Mouse (Mus musculus) lung, embryonic 16.5 days (tissue): ENCODE measurements around the gene Acsl3. TPM values are rescaled to one million over a fixed set of nuclear protein-coding genes. Genes with fewer than 3 reads are reported as not detected.

Source experiments
- ATAC-seq: fragments of 200-750 bp; cut with Nextera tagmentation; 2 replicates; pipeline ENCODE4 v1.8.0; 2017; ENCODE audit warnings: low read depth, mild to moderate bottlenecking, moderate library complexity
- H3K27ac ChIP-seq: fragments of 300-500 bp; sonication (generic); 2 replicates; pipeline ENCODE4 v1.5.1; 2014; ENCODE audit warnings: mild to moderate bottlenecking, control low read depth, low read length
- H3K27me3 ChIP-seq: fragments of 300-500 bp; sonication (generic); 2 replicates; pipeline ENCODE4 v1.6.1; 2014; ENCODE audit warnings: low read depth, low read length, mixed read lengths; ENCODE audit not compliant: control insufficient read depth, insufficient read depth
- H3K36me3 ChIP-seq: fragments of 300-500 bp; sonication (generic); 2 replicates; pipeline ENCODE4 v1.6.1; 2014; ENCODE audit warnings: low read length; ENCODE audit not compliant: control insufficient read depth, insufficient read depth
- H3K4me1 ChIP-seq: fragments of 300-500 bp; sonication (generic); replicated peaks from 2 replicates; pipeline ENCODE4 v1.6.1; 2014; ENCODE audit warnings: low read length, mixed read lengths; ENCODE audit not compliant: control insufficient read depth, insufficient read depth
- H3K4me2 ChIP-seq: fragments of 300-500 bp; sonication (generic); 2 replicates; pipeline ENCODE4 v1.6.1; 2014; ENCODE audit warnings: low read depth, low read length, control low read depth
- H3K4me3 ChIP-seq: fragments of 300-500 bp; sonication (generic); 2 replicates; pipeline ENCODE4 v1.5.1; 2014; ENCODE audit warnings: mild to moderate bottlenecking, low read length, control low read depth
- H3K9ac ChIP-seq: fragments of 300-500 bp; sonication (generic); 2 replicates; pipeline ENCODE4 v1.6.1; 2014; ENCODE audit warnings: low read length, control low read depth
- H3K9me3 ChIP-seq: fragments of 300-500 bp; sonication (generic); 2 replicates; pipeline ENCODE4 v1.6.1; 2016; ENCODE audit warnings: low read length; ENCODE audit not compliant: control insufficient read depth
- WGBS: fragments of 180-500 bp; shearing (Covaris S2); extraction: QIAGEN DNeasy Blood & Tissue Kit; methylation state at CpG from one replicate; pipeline ENCODE4 v1.1.7; 2014; 5-methylcytosine and 5-hydroxymethylcytosine counted together
- polyA plus RNA-seq: library from polyadenylated mRNA; unstranded; fragments of >200 nt; fragmentation: Nextera tagmentation; extraction: Ambion mirVana; gene quantifications from 2 replicates; pipeline ENCODE4 v1.2.1, GENCODE M21; 2015

Acsl3 gene
- polyA plus RNA-seq, 1 experiment from 2014 or later: 40.7 TPM

DNA sequence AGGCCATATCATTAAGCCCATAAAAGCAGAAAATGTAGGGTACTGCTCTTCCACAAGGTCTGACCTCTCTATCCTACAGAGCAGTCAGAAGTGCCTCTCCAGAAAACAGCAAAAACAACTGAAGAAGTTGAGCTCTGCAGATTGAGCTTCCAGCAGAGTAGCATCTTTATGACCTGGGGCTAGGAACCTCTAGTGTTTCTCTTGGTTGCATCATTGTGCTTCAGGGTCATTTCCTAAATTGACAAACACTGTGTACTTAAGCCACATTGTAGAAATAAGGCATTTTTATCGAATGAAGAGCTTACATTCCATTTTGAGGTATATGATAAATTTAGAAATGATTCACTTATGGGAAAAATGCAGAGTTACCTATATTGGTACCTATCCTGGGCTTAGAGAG is 9.0 kb downstream of the Acsl3 start:
- Histone ChIP-seq H3K4me1 (no peaks in the 10 kb centered on the region), H3K9me3 (no peaks in the 10 kb centered on the region), H3K9ac (no peak overlapping the region), H3K27me3 (no peaks in the 10 kb centered on the region), H3K36me3 (peaks cover 18% of the 10 kb centered on the region), H3K27ac (no peak overlapping the region), H3K4me2 (no peak overlapping the region), H3K4me3 (no peak overlapping the region)
- 83% methylated on average over 1 of the region's 1 CpGs for WGBS
- no peak for ATAC-seq

DNA sequence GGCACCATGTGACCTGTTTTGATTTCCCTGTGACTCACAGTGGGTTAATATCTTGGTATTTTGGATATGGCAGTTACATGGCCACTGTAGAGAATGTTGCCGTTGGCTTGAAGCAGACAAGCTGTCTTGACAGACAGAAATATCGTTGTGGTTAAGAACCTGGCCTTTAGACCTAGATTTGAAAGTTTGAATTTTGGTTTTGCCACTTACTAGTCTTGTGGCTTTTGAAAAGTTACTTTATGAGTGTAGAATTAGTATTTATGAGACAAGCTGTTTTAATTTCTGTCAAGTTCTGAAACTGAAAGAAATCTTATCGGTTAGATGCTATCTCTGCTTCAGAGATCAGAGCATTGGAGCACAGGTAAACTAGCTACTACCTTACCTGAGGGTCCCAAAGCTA is 24.7 kb downstream of the Acsl3 start:
- Histone ChIP-seq H3K27ac (no peak overlapping the region), H3K27me3 (no peaks in the 10 kb centered on the region), H3K4me1 (no peaks in the 10 kb centered on the region), H3K4me2 (no peak overlapping the region), H3K9me3 (no peaks in the 10 kb centered on the region), H3K36me3 (no peaks in the 10 kb centered on the region), H3K4me3 (no peak overlapping the region), H3K9ac (no peak overlapping the region)
- ATAC-seq: no peak
- WGBS: 81% methylated on average over 3 of the region's 3 CpGs

DNA sequence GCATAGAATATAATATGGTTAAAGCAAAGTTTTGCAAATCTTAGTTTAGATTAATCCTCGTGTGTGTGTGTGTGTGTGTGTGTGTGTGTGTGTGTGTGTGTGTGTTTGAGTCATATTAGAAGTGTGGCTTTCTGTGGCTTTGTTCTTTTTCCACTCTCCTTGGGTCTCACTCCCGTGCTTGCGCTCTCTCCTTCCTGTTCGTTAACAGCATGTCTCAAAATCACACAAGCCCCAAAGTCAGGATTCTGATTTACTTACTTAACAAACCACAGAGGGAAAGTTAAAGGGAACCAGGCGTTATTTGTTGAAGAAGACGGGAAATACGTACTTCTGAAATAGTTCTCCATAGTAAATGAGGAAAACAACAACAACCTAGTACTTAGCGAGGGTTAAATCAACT is 26.5 kb downstream of the Acsl3 start:
- H3K4me3 ChIP-seq: no peak overlapping the region
- 85% methylated on average over 8 of the region's 8 CpGs for WGBS

DNA sequence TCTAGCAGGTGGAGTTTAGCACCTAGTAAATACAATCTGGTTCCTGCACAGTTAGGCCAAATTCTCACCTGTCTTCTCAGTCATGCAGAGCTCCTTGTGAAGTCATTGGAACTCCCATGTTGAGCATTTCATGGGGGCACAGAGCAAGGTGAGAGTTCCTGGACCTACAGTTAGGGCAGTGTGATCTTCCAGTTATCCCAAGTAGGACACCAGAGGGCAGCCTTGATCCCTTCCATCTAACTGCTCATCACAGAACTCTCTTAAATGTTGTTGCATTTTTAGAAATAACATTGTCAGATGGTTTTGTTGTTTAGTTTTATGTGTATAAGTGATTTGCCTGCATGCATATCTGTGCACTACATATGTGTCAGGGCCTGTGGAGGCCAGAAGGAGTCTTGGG is 29.2 kb downstream of the Acsl3 start:
- Histone ChIP-seq H3K27ac (no peak overlapping the region), H3K4me2 (no peak overlapping the region), H3K4me1 (no peaks in the 10 kb centered on the region), H3K27me3 (no peaks in the 10 kb centered on the region), H3K9ac (no peak overlapping the region), H3K4me3 (no peak overlapping the region), H3K9me3 (no peaks in the 10 kb centered on the region), H3K36me3 (no peaks in the 10 kb centered on the region)
- no peak for ATAC-seq

More for the DNA sequence above, 26.5 kb downstream of the Acsl3 start:
- Histone ChIP-seq H3K4me1 (no peaks in the 10 kb centered on the region), H3K27ac (no peak overlapping the region), H3K36me3 (no peaks in the 10 kb centered on the region), H3K9ac (no peak overlapping the region), H3K27me3 (no peaks in the 10 kb centered on the region), H3K4me2 (no peak overlapping the region), H3K9me3 (no peaks in the 10 kb centered on the region)
- ATAC-seq: no peak

DNA sequence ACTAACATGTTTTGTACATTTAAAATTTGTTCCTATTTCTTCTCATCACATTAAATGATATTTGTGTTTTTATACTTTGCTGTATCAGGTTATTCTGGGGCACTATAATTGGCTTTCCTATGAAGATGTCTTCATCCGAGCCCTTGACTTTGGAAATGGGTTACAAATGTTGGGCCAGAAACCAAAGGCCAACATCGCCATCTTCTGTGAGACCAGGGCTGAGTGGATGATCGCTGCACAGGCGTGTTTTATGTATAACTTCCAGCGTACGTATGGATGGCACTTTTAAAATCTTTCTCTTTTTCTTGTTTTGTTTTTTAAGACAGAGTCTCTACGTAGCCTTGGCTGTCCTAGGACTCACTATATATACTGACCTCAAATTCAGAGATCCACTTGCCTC is 30.5 kb downstream of the Acsl3 start:
- H3K9ac ChIP-seq: no peak overlapping the region
- H3K27ac ChIP-seq: no peak overlapping the region
- H3K4me1 ChIP-seq: no peaks in the 10 kb centered on the region
- no peak overlapping the region for H3K4me3 ChIP-seq
- WGBS: 86% methylated on average over 7 of the region's 7 CpGs
- H3K4me2 ChIP-seq: no peak overlapping the region
- H3K36me3 ChIP-seq: peaks cover 2% of the 10 kb centered on the region; the same call in 1 of the 2 replicates
- H3K9me3 ChIP-seq: no peaks in the 10 kb centered on the region
- no peaks in the 10 kb centered on the region for H3K27me3 ChIP-seq
- ATAC-seq: no peak

DNA sequence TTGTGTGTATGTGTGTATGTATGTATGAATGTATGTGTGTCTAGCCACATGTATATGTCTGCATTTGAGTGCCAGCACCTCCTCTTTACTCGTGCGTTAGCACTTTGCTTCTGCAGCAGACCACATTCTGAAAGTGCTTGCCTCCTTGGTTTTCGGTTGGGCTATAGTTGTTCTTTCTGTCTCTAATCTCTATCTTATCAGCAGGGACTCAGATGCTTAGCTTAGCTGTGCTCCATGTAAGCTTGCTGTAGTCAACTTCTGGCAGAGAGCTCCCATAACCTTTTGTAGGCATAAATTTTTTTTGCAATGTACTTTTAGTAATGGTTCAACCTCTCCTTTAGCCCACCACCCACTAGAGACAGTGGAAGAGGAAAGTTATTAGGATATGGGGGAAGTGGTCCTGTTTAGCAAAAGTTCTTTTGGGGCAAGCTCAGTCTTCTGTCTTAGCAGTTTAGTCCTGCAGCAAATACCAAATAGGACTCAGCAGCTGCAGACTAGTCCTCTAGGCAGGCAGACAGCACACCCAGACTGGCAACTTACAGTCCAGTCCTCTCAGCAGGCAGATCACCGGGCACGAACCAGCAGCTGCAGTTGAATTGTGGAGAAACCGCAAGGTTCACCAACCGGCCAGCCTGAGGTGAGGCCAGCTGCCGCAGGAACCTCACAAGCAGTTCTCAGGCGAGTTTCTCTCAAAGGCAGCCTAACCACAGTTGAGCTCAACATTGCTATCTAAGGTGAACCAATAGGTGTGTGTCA is 37.1 kb downstream of the Acsl3 start:
- WGBS: 88% methylated on average over 9 of the region's 9 CpGs

DNA sequence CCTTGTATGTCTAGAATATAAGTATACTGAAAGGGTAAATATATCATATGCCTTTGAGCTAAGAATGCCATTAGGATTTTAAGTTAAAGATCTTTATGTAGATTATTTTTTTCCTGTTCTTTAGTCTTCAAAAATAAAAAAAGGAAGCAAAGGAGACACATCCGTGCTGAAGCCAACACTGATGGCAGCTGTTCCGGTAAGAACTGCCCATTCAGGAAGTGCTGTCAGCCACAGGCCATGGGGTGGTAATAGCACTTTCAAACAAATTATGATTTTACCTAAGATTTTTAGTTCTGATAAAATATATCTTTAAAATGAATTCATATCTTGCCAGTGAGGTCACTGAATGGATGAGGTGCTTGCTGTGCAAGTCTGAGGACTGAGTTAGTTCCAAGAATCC is 38.7 kb downstream of the Acsl3 start:
- peaks cover 21% of the 10 kb centered on the region for H3K36me3 ChIP-seq
- no peaks in the 10 kb centered on the region for H3K9me3 ChIP-seq
- 67% methylated on average over 2 of the region's 2 CpGs for WGBS
- H3K27me3 ChIP-seq: no peaks in the 10 kb centered on the region
- no peak overlapping the region for H3K27ac ChIP-seq
- ATAC-seq: no peak
- H3K4me3 ChIP-seq: no peak overlapping the region
- H3K4me2 ChIP-seq: no peak overlapping the region
- H3K9ac ChIP-seq: no peak overlapping the region
- H3K4me1 ChIP-seq: no peaks in the 10 kb centered on the region

More for the DNA sequence above, 37.1 kb downstream of the Acsl3 start:
- Histone ChIP-seq H3K4me2 (no peak overlapping the region), H3K9ac (no peak overlapping the region), H3K27me3 (no peaks in the 10 kb centered on the region), H3K27ac (no peak overlapping the region), H3K9me3 (no peaks in the 10 kb centered on the region), H3K36me3 (peaks cover 16% of the 10 kb centered on the region), H3K4me3 (no peak overlapping the region), H3K4me1 (no peaks in the 10 kb centered on the region)
- no peak for ATAC-seq

DNA sequence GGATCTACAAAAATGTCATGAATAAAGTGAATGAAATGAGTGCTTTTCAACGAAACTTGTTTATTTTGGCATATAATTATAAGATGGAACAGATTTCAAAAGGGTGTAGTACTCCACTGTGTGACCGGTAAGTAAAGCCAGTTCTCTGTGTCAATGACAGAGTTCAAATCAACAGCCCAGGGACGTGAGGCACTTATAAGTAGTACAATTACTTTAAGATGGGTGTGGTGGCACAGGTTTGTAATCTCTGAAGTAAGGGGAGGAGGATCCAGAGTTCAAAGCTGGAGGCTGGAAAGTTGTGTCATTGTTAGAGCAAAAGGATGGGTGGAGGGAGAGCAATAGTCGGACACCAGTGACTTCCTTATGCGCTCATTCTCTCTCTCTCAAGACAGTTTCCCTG is 39.3 kb downstream of the Acsl3 start:
- WGBS: 85% methylated on average over 5 of the region's 5 CpGs
- H3K9ac ChIP-seq: no peak overlapping the region

DNA sequence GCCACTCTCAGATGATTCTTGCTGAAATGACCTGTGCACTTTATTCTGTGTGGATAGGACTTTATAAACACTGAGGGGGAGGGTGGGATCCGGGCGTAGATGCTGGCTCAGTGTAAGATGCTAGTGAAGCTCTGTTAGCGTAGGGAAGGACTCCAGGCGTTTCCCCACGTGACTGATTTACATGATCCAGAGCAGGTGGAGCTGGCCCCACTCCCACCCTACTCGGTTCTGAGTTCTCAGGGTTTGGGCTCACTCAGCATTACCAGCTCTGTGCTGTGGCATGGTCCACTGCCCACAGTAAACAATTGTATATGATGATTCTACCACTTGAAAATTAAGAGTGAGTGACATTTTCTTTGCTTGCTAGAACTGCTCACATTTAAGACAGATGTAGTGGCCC is 40.5 kb downstream of the Acsl3 start:
- H3K9me3 ChIP-seq: no peaks in the 10 kb centered on the region
- H3K4me2 ChIP-seq: no peak overlapping the region
- no peak for ATAC-seq
- no peak overlapping the region for H3K4me3 ChIP-seq
- WGBS: 76% methylated on average over 6 of the region's 6 CpGs
- no peaks in the 10 kb centered on the region for H3K27me3 ChIP-seq
- H3K27ac ChIP-seq: no peak overlapping the region
- H3K36me3 ChIP-seq: peaks cover 25% of the 10 kb centered on the region
- no peaks in the 10 kb centered on the region for H3K4me1 ChIP-seq
- H3K9ac ChIP-seq: no peak overlapping the region

More for the DNA sequence above, 39.3 kb downstream of the Acsl3 start:
- ATAC-seq: no peak
- Histone ChIP-seq H3K27ac (no peak overlapping the region), H3K4me1 (no peaks in the 10 kb centered on the region), H3K27me3 (no peaks in the 10 kb centered on the region), H3K4me3 (no peak overlapping the region), H3K4me2 (no peak overlapping the region), H3K9me3 (no peaks in the 10 kb centered on the region), H3K36me3 (peaks cover 25% of the 10 kb centered on the region)

DNA sequence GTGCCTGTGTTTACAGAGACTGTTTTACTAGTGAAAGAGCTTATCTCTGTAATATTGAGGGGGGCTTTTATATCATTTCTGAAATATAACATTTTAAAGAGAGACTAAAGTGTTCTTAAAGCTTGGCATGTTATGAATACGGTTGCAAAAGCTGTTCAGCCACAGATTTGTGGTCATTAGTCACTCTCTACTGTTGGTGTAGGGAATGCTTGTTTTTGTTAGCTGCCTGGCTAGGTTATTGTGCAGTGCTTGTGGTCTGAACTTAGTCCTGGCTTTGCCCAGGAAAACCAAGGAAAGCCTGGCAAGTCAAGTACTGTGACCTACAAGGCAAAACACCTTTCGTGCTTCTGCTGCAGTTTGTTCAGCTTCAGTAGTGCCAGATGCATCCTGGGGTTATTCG is 44.1 kb downstream of the Acsl3 start:
- H3K4me1 ChIP-seq: no peaks in the 10 kb centered on the region
- 84% methylated on average over 3 of the region's 3 CpGs for WGBS
- no peaks in the 10 kb centered on the region for H3K9me3 ChIP-seq
- H3K4me2 ChIP-seq: no peak overlapping the region
- H3K9ac ChIP-seq: no peak overlapping the region
- ATAC-seq: no peak
- no peak overlapping the region for H3K4me3 ChIP-seq
- H3K27me3 ChIP-seq: no peaks in the 10 kb centered on the region
- H3K36me3 ChIP-seq: peaks cover 25% of the 10 kb centered on the region
- no peak overlapping the region for H3K27ac ChIP-seq
